Mouse (Mus musculus) neutrophil, adult 5-6 weeks (primary cell): ENCODE results near the gene Hoxd10. TPM values are rescaled to one million over a fixed set of nuclear protein-coding genes. Genes with fewer than 3 reads are reported as not detected.

Source experiments
- ATAC-seq: fragments of 151-379, 151-347 bp; 2 replicates; pipeline ENCODE4 v1.8.0; 2017; ENCODE audit warnings: mild to moderate bottlenecking, moderate TSS enrichment; ENCODE audit not compliant: insufficient number of reproducible peaks, poor library complexity, low FRiP score, severe bottlenecking; ENCODE audit errors: extremely low read depth
- total RNA-seq: library from RNA; stranded (forward); fragments of 200-1000 nt; gene quantifications from 2 replicates; pipeline ENCODE4 v1.2.3, GENCODE M21; 2017

The Hoxd10 gene
- total RNA-seq, 1 experiment from 2014 or later = not detected

DNA sequence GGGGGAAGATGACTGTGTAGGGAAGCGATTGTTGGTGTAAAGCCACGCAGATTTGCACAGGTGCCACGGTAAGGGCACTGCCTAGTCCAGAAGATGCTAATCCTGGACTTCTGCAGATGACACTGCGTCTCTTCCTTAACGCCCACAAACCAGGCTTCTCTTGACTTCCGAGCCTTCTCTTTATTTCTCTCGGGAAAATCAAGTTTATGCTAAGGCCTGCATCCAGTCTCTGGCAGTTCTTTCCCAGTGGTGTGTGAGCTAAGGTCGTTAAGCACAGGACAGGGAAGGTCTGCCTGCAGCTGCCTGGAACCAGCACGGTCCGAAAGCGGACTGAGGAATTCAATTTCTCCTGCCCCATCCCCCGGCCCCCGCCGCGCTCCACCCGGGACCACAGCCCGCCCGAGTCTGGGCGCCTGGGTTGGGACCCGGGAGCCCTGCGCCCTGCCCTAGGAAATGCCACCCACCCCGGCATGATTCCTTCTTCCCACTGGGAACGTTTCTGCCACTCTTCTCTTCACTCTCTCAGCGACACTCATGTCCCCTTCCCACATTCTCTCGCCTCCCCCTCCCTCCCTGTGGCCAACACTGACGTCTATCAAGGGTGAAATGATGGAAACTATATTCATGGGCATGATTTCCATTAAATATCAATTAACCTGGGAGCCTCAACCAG lies 12.1 kb downstream of the Hoxd10 start:
- no peak for ATAC-seq

- ATAC-seq = no peak
Observed at GRCm38 (mm10) chr2:74704393-74704998, 12.8 kb downstream of the Hoxd10 start, which contains the start of gene Hoxd8. Gene Hoxd8 (plus strand): TSS chr2:74704615.

DNA sequence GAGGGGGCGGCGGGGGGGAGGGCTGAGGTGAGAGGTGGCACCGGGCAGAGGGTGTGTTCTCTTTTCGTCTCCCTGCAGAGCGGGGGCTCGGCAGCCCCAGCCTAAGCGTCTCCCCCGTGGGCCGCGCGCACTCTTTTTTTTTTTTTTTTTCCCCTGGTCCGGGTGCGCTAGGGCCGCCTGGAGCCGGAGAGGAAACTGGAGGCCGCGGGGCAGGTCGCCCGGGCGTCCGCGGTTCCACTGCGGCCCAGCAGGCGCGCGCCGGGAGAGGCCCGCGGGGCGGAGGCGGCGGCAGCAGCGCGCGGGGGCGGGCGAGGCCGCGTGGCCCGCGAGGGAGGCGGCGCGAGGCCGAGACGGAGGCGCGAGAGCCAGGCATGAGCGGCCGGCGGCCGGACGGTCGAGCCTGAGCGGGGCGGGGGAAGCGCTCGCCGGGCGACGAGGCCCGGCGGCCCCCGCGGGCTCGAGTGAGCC lies 13.3 kb downstream of the Hoxd10 start:
- no peak for ATAC-seq

DNA sequence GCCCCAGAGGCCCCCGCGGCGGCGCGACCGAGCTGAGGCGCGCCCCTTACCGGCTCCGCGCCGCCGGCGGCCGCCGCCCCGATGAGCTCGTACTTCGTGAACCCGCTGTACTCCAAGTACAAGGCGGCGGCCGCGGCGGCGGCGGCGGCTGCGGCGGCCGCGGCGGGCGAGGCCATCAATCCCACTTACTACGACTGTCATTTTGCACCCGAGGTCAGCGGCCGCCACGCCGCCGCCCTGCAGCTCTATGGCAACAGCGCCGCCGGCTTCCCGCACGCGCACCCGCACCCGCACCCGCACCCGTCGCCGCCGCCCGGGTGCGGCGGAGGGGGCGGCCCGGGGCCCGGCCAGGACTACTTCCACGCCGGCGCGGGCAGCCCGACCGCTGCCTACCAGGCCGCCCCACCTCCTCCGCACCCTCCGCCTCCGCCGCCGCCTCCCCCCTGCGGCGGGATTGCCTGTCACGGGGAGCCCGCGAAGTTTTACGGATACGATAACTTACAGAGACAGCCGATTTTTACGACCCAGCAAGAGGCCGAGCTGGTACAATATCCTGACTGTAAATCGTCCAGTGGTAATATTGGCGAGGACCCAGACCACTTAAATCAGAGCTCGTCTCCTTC lies 13.9 kb downstream of the Hoxd10 start:
- no peak for ATAC-seq

DNA sequence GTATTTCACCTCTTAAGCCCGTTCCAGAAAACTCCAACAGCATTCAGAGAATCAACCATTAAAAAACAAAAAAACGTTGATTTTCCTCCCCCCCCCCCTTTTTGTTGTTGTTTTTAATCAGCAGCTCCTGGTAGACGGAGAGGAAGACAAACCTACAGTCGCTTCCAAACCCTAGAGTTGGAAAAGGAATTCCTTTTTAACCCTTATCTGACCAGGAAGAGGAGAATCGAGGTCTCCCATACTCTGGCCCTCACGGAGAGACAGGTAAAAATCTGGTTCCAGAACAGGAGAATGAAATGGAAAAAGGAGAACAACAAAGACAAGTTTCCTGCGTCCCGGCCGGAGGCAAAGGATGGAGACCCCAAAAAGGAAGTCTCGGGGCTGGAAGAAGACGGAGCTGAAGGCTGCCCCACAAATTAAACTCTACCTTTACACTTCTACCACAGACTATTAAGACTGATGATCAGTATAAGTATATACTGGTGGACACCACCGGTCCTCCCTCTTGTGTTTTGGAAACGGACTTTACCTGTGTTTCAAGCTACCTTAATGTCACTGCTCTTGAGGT lies 14.8 kb downstream of the Hoxd10 start:
- no peak for ATAC-seq

GRCm38 (mm10) chr2:74707599-74707998 lies 15.9 kb downstream of the Hoxd10 start:
- ATAC-seq = no peak

DNA sequence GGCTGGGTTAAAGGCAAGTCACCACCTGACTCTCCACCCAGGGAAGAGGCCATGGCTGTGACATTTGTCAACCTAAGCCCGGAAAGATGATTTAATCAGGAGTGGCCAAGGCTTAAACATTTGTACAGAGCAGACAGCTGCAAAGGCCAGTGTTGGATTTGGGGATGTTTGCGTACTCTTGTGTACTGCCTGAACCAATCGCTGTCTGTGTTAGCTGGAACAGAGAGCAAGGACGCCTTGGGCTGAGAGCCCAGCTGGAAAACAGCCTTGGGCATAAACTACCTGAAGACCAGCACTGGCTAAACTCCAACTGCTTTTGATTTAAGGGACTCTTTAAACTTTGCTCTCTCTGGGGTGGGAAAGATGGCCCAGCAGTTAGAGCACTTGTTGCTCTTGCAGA lies 17.0 kb downstream of the Hoxd10 start:
- ATAC-seq = no peak

- ATAC-seq = no peak
Observed at GRCm38 (mm10) chr2:74709465-74710419, 18.0 kb downstream of the Hoxd10 start.

DNA sequence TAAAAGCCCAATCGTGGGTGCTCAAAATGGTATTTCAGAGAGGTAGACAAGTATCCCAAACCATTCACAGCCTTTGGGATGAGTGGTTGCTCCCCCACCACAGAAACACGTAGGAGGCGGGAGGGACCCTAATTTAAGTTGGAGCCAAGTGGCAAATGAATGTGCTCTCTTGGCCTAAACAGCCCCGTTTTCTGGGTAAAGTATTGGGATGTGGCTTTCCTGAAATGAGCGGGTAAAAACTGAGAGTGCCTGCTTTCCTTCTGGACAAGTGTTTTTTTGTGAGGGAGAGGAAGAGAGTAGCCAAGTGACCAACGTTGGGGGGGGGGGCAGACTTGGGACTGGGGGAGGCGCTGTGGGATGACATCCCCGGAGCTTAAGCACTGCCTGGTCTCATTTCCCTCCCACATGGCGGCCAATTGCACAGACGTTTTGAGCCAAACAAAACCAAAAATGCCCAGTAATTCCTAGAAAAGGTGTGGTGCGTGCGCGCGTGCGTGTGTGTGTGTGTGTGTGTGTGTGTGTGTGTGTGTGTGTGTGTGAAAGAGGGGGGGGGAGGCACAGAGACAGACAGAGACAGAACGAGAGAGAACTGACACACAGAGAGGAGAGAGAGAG lies 19.3 kb downstream of the Hoxd10 start:
- no peak for ATAC-seq

GRCm38 (mm10) chr2:74711721-74712621 lies 20.2 kb downstream of the Hoxd10 start, which contains the start of the genes Hoxd3 and Hoxd4:
Gene Hoxd3 (plus strand): TSS chr2:74711927.
Gene Hoxd4 (plus strand): TSS chr2:74711929.
- no peak for ATAC-seq

DNA sequence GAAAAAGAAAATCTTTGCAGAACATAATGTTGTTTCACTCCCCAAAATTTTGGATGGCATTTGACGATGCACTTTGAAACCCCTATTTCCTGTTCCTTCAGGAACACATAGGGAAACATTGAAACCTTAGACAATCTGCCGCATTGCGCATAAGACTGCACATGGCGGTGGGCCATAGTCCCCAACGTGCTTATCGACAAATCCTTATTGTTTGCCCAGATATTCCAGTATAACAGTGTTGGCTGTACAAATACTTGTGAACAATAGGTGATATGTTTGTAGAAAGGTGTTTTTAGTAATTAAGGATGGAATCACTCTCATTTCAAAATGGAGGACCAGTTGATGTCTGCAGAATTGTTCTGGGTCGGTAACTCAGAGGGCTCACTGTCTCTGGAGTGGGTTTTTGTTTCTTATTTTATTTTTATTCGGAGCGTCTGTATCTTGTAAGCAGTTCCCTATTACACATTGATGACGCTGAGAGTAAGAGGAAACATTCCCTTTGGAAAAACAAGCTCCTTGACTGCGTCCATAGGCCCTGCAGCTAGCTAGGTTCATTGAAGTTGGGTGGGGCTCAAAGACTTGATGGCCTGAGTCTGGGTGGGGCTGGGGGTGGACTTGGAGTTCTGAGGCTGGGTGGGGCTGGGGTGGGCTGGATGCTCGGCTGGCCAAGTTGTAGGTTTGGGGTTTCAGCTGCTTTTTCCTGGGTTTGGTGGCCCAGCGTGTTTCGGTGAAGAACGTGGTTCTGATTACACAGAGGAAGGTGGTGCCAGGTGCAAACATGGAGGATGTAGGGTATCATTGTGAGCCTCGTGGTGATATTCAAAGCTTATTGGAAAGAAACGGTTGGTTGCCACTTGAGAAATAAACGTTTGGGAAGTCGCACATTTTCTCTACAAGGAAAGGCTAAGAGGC lies 21.8 kb downstream of the Hoxd10 start:
- no peak for ATAC-seq

DNA sequence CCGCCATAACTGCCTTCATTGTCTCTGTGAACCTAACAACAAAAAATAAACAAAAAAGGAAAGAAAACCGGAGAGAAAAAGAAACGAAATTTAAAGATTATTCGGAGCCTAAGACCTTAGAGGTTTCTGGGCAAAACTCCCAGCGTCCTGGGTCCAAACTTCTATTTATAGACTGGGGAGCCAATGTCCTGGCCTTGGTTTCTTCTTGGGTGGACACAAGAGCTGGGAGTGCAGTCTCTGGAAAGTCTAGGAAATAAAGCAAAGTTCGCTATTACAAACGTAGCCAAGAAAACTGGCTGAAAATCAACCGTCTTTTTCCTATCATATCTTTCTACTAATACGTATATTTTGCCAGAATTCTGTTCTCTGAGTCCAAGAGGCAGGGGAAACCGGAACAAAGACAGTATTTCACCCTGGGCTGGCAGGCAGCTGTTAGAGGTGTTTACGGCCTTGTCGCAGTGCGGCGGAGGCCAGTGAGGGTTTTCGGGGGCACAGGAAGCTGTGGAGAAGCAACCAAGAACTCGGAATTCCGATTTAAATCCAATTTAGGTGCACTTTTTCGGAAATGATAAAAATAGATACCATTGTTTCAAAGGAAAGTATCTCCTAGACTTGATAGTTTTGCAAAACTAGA lies 22.5 kb downstream of the Hoxd10 start:
- ATAC-seq = no peak

GRCm38 (mm10) chr2:74714881-74715280 lies 23.2 kb downstream of the Hoxd10 start:
- no peak for ATAC-seq

GRCm38 (mm10) chr2:74715504-74716241 lies 23.9 kb downstream of the Hoxd10 start:
- ATAC-seq = no peak

DNA sequence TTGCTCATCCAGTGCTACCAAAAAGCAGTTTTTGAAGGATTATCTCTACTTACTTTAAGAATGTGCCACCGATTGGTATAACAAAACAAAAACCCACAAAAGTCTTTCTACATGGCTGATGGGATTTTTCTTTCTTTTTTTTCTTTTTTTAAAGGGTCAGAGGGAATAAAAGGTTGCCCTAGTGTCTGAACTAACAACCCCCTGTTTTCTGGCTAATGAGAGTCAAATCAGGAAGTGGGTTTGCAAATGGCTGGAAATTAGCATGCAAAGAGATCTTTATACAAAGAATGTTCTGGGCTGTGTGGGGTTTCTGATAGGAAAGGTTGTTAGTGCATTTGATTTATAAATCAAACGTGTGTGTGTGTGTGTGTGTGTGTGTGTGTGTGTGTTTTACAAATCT lies 28.7 kb downstream of the Hoxd10 start:
- no peak for ATAC-seq
